Mouse (Mus musculus): ENCODE results near the gene Sbf2. TPM values are rescaled to one million over a fixed set of nuclear protein-coding genes. Genes with fewer than 3 reads are reported as not detected.

Sbf2 gene
- total and polyA plus RNA-seq, 3 experiments: 1.3 to 4.4 TPM; not detected in 1

- Histone ChIP-seq H3K4me1 (ENCODE audit: control insufficient read depth in 1 of 2, insufficient read depth in 2 of 2, low read length in 2 of 2) (no peaks in the 10 kb centered on the region), H3K4me3 (ENCODE audit: control insufficient read depth in 1 of 2, insufficient read depth in 1 of 2, low read depth in 2 of 2, low read length in 2 of 2) (no peak overlapping the region), H3K9ac (ENCODE audit: control insufficient read depth, low read depth, low read length, poor library complexity, severe bottlenecking) (no peak overlapping the region), H3K79me2 (ENCODE audit: control insufficient read depth, insufficient read depth, low read length, poor library complexity) (no peaks in the 10 kb centered on the region), H3K9me3 (replicated peaks; ENCODE audit: insufficient read depth, low read length) (no peaks in the 10 kb centered on the region), H3K27me3 (ENCODE audit: control insufficient read depth in 1 of 2, insufficient read depth in 2 of 2, low read length in 2 of 2) (no peaks in the 10 kb centered on the region), H3K36me3 (ENCODE audit: control insufficient read depth in 1 of 2, insufficient read depth in 2 of 2, low read length in 2 of 2) (no peaks in the 10 kb centered on the region), H3K27ac (ENCODE audit: control insufficient read depth, low read depth, low read length) (no peak overlapping the region)
- no peak for DNase-seq (ENCODE audit: low read depth, low spot score)
- TF ChIP-seq ZMIZ1 (IDR thresholded peaks at IDR 0.05; ENCODE audit: low read depth, low read length) (no peak), CHD1 (IDR thresholded peaks at IDR 0.05; ENCODE audit: low read depth, low read length) (no peak)
These were observed 311.8 kb downstream of the Sbf2 start for GRCm38 (mm10) chr7:110302886-110303285.

- Histone ChIP-seq H3K9me3 (replicated peaks; ENCODE audit: insufficient read depth, low read length) (no peaks in the 10 kb centered on the region), H3K27me3 (ENCODE audit: control insufficient read depth in 1 of 2, insufficient read depth in 2 of 2, low read length in 2 of 2) (no peaks in the 10 kb centered on the region), H3K79me2 (ENCODE audit: control insufficient read depth, insufficient read depth, low read length, poor library complexity) (no peaks in the 10 kb centered on the region), H3K4me3 (ENCODE audit: control insufficient read depth in 1 of 2, insufficient read depth in 1 of 2, low read depth in 2 of 2, low read length in 2 of 2) (no peak overlapping the region), H3K4me1 (ENCODE audit: control insufficient read depth in 1 of 2, insufficient read depth in 2 of 2, low read length in 2 of 2) (no peaks in the 10 kb centered on the region), H3K27ac (ENCODE audit: control insufficient read depth, low read depth, low read length) (no peak overlapping the region), H3K36me3 (ENCODE audit: control insufficient read depth in 1 of 2, insufficient read depth in 2 of 2, low read length in 2 of 2) (no peaks in the 10 kb centered on the region), H3K9ac (ENCODE audit: control insufficient read depth, low read depth, low read length, poor library complexity, severe bottlenecking) (no peak overlapping the region)
- DNase-seq (ENCODE audit: low read depth, low spot score): no peak
- TF ChIP-seq GATA1 (IDR thresholded peaks at IDR 0.05; ENCODE audit: low read depth, low read length) (no peak), UBTF (IDR thresholded peaks at IDR 0.05; ENCODE audit: borderline replicate concordance, insufficient read depth, low read depth, low read length) (no peak), E2F4 (IDR thresholded peaks at IDR 0.05; ENCODE audit: borderline replicate concordance, low read depth, low read length) (no peak), JUND (IDR thresholded peaks at IDR 0.05; ENCODE audit: low read depth, low read length) (no peak), ETS1 (IDR thresholded peaks at IDR 0.05; ENCODE audit: low read depth, low read length) (no peak), EP300 (IDR thresholded peaks at IDR 0.05; ENCODE audit: low read depth in 1 of 2, low read length in 2 of 2) (no peak), ZKSCAN1 (IDR thresholded peaks at IDR 0.05; ENCODE audit: low read depth, low read length) (no peak), POLR2A (IDR thresholded peaks at IDR 0.05; ENCODE audit: control insufficient read depth in 1 of 2, insufficient read depth in 1 of 2, low read depth in 1 of 2, low read length in 2 of 2, poor library complexity in 1 of 2) (no peak), ZNF384 (IDR thresholded peaks at IDR 0.05; ENCODE audit: low read depth, low read length) (no peak), POLR2AphosphoS2 (IDR thresholded peaks at IDR 0.05; ENCODE audit: low read length) (no peak), ZC3H11A (IDR thresholded peaks at IDR 0.05; ENCODE audit: low read depth, low read length) (no peak), TCF12 (IDR thresholded peaks at IDR 0.05; ENCODE audit: low read depth, low read length) (no peak), CTCF (IDR thresholded peaks at IDR 0.05 in 2 of 3, conservative IDR thresholded peaks at IDR 0.05 in 1 of 3; ENCODE audit: control insufficient read depth in 1 of 3, insufficient read depth in 1 of 3, low read depth in 2 of 3, low read length in 3 of 3, poor library complexity in 1 of 3, severe bottlenecking in 1 of 3) (no peak), MYB (IDR thresholded peaks at IDR 0.05; ENCODE audit: low read depth, low read length) (no peak)
These were observed 315.8 kb downstream of the Sbf2 start for GRCm38 (mm10) chr7:110298739-110299410.
